Mouse (Mus musculus): ENCODE measurements at regions not wholly inside any gene's neighbourhood (a gene's known extent, or its start where the extent isn't known, plus 50 kb on each side); places are given as distances from the start of the nearest gene placed in this dataset.

GRCm38 (mm10) chr7:70834787-70835461 is 468.4 kb upstream of the Nr2f2 start:
- TF ChIP-seq CTCF (IDR thresholded peaks at IDR 0.05; ENCODE audit: insufficient read depth, low read depth, low read length) (no peak), POLR2A (IDR thresholded peaks at IDR 0.05; ENCODE audit: insufficient read depth, low read depth, low read length) (no peak)
